Mouse (Mus musculus): Measurements from ENCODE around the gene Ssna1.

GRCm38 (mm10) chr2:25230581-25230980 lies 41.7 kb downstream of the Ssna1 start:
- TF ChIP-seq CTCF (IDR thresholded peaks at IDR 0.05; ENCODE audit: insufficient read depth, low read depth, low read length) (no peak), POLR2A (IDR thresholded peaks at IDR 0.05; ENCODE audit: insufficient read depth, low read depth, low read length) (no peak)

All from olfactory bulb, adult 2 months (tissue).